Mouse (Mus musculus) hematopoietic stem cell, adult 5-6 weeks (primary cell): ENCODE measurements around the gene Prb1. TPM values are rescaled to one million over a fixed set of nuclear protein-coding genes. Genes with fewer than 3 reads are reported as not detected.
"Not testable (repeated sequence)": the region's sequence is repeated elsewhere in the genome, so short reads cannot be mapped to it uniquely, and the experiment has no call there.

Experiments used
- ATAC-seq, 2 experiments: fragments of 125-278 bp in 1 of 2; replicated peaks in 1 of 2; 2 replicates each; pipeline ENCODE4 v1.8.0; 2016 to 2017; ENCODE audit warnings: inconsistent platforms in 2 of 2, mild to moderate bottlenecking in 2 of 2, moderate number of reproducible peaks in 2 of 2, low read depth in 1 of 2, moderate TSS enrichment in 1 of 2; ENCODE audit not compliant: low FRiP score in 2 of 2, poor library complexity in 2 of 2, severe bottlenecking in 2 of 2, insufficient read depth in 1 of 2, low TSS enrichment in 1 of 2
- total RNA-seq: library from RNA; stranded (forward); fragments of 172-1452, 232-1000 nt; gene quantifications from 2 replicates; pipeline ENCODE4 v1.2.3, GENCODE M21; 2017

Gene Prb1
- total RNA-seq, result not detected in 2 replicates

DNA sequence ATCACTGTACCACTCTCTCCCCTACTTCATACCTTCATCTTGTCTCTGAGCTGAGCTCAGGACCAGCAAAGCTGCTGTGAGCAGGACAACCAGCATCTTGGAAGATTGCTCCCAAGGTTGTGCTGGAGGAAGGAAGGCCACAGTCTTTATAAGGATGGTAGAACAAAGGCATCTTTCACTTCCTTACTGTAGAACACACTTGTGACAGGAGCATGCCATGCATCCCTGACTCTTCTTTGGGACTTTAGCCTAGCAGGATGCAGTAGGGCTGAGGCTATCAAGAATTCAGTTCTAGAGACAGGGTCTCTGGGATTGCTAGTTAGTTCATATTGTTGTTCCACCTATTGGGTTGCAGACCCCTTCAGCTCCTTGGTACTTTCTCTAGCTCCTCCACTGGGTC lies at the start of gene Prb1:
TSS of gene Prb1 (minus strand) at position 101 of the 400 bp plus-strand sequence.
- ATAC-seq, result not testable (repeated sequence)

Other genes with a start within 250 kb of the Prb1 start
- gene Prpmp5, start 104.2 kb upstream of the Prb1 start, total RNA-seq, result not detected in 2 replicates
- not detected in 2 replicates for gene Gm8882, start 153.6 kb upstream of the Prb1 start, total RNA-seq